Comparison of ENCODE assay signal across 28 mouse cellular contexts in genomic region chr3:27557100-27558004, GRCm38 (mm10).
A peak's percentile ranks its signal among the peaks of the same experiment; 100 is the strongest.
DNase-seq lines count a peak whose midpoint lies in the region; ATAC-seq and TF ChIP-seq lines count a peak whose summit lies in the region.
"Had no signal": no experiment of that assay in that cellular context is flagged by ENCODE, and none has a peak within 500 bp of the region (broad histone marks: within the 10 kb centered on the region; RNA-seq: fewer than 3 reads in every experiment).

No protein-coding gene starts in this region.

- TF ChIP-seq CTCF in stomach, postnatal 0 days (IDR thresholded peaks at IDR 0.05; ENCODE audit: low read depth): no peak
- TF ChIP-seq CTCF in lung, postnatal 0 days (IDR thresholded peaks at IDR 0.05): no peak

- peak; percentile 48; the same call in 1 of the 2 replicates for ATAC-seq in liver, embryonic 13.5 days (ENCODE audit: low read depth)
- ATAC-seq in kidney, embryonic 16.5 days (ENCODE audit: low FRiP score, low TSS enrichment): peak; percentile 83
- ATAC-seq in stomach, postnatal 0 days (ENCODE audit: low FRiP score, low TSS enrichment): no peak
- ATAC-seq in lung, postnatal 0 days: no peak
- ATAC-seq: forebrain, embryonic 14.5 days; inflammation-experienced regulatory T-cells, adult 6 months had no signal

- WGBS in liver, embryonic 13.5 days (ENCODE audit: insufficient replicate concordance): 52% methylated on average over 4 of the region's 4 CpGs
- 48% methylated on average over 4 of the region's 4 CpGs for WGBS in kidney, embryonic 16.5 days
- 76% methylated on average over 4 of the region's 4 CpGs for WGBS in stomach, postnatal 0 days
- WGBS in lung, postnatal 0 days: 70% methylated on average over 4 of the region's 4 CpGs

- H3K27ac ChIP-seq in liver, embryonic 13.5 days: no peak overlapping the region
- H3K27ac ChIP-seq in kidney, embryonic 16.5 days (ENCODE audit: low read length): peak overlapping the region; percentile 96
- no peak overlapping the region for H3K27ac ChIP-seq in stomach, postnatal 0 days (replicated peaks)
- H3K27ac ChIP-seq in lung, postnatal 0 days (ENCODE audit: low read length): no peak overlapping the region
- H3K27ac ChIP-seq: embryonic facial prominence, embryonic 12.5 days; heart, adult 2 months; heart, embryonic 13.5 days; hindbrain, embryonic 10.5 days; hindbrain, embryonic 15.5 days; liver, embryonic 14.5 days; lung, embryonic 15.5 days; midbrain, embryonic 12.5 days had no signal

- H3K36me3 ChIP-seq in liver, embryonic 13.5 days: peaks cover 9% of the 10 kb centered on the region; the same call in 1 of the 2 replicates
- H3K36me3 ChIP-seq in kidney, embryonic 16.5 days (ENCODE audit: insufficient read depth, low read length): peaks cover 11% of the 10 kb centered on the region
- H3K36me3 ChIP-seq in stomach, postnatal 0 days (ENCODE audit: control insufficient read depth, insufficient read depth, low read length): peaks cover 3% of the 10 kb centered on the region; the same call in 1 of the 2 replicates
- H3K36me3 ChIP-seq in lung, postnatal 0 days (ENCODE audit: insufficient read depth, low read length): peaks cover 4% of the 10 kb centered on the region; the same call in 1 of the 2 replicates
- H3K36me3 ChIP-seq: hindbrain, embryonic 15.5 days; midbrain, embryonic 12.5 days had no signal

- H3K4me3 ChIP-seq in liver, embryonic 13.5 days (replicated peaks): no peak overlapping the region
- no peak overlapping the region for H3K4me3 ChIP-seq in kidney, embryonic 16.5 days (ENCODE audit: low read length)
- H3K4me3 ChIP-seq in stomach, postnatal 0 days (ENCODE audit: low read depth, low read length): no peak overlapping the region
- H3K4me3 ChIP-seq in lung, postnatal 0 days (ENCODE audit: low read depth, low read length): no peak overlapping the region
- H3K4me3 ChIP-seq: embryonic facial prominence, embryonic 12.5 days; heart, adult 2 months; heart, embryonic 13.5 days; hindbrain, embryonic 10.5 days; hindbrain, embryonic 15.5 days; lung, embryonic 15.5 days; megakaryocyte, embryonic 14.5 days; midbrain, embryonic 12.5 days had no signal

- H3K27me3 ChIP-seq in liver, embryonic 13.5 days: no peaks in the 10 kb centered on the region
- H3K27me3 ChIP-seq in kidney, embryonic 16.5 days (ENCODE audit: insufficient read depth, low read length): no peaks in the 10 kb centered on the region
- no peaks in the 10 kb centered on the region for H3K27me3 ChIP-seq in stomach, postnatal 0 days (ENCODE audit: control insufficient read depth, insufficient read depth, low read length)
- H3K27me3 ChIP-seq in lung, postnatal 0 days (replicated peaks; ENCODE audit: insufficient read depth, low read length): no peaks in the 10 kb centered on the region
- H3K27me3 ChIP-seq: embryonic facial prominence, embryonic 12.5 days; heart, embryonic 13.5 days; hindbrain, embryonic 15.5 days; lung, embryonic 15.5 days; megakaryocyte, embryonic 14.5 days; midbrain, embryonic 12.5 days had no signal

- no peak for DNase-seq in liver, embryonic 13.5 days
- no peak for DNase-seq in liver
- DNase-seq in kidney, adult 8-10 months: peak; percentile 41 to 73
- peak; percentile 21 to 60 for DNase-seq in kidney, postnatal 4 days
- DNase-seq in stomach, postnatal 0 days (ENCODE audit: low spot score): no peak
- DNase-seq in lung, postnatal 0 days (ENCODE audit: low spot score): no peak
- DNase-seq in neural tube, embryonic 10.5 days (ENCODE audit: extremely low spot score, low spot score): no peak
- DNase-seq: adrenal gland, adult 8-10 months; B cell, adult 2 months; cerebellum, adult 11 months; cerebellum, adult 9-10 months; embryo, embryonic 11 days; gastrocnemius, postnatal 25 days; heart, adult 2 months; heart, postnatal 10 days; lung, postnatal 4 days; thymus, postnatal 14 days had no signal

- no peaks in the 10 kb centered on the region for H3K9me3 ChIP-seq in liver, embryonic 13.5 days (replicated peaks)
- no peaks in the 10 kb centered on the region for H3K9me3 ChIP-seq in kidney, embryonic 16.5 days (ENCODE audit: low read length)
- no peaks in the 10 kb centered on the region for H3K9me3 ChIP-seq in stomach, postnatal 0 days (ENCODE audit: control insufficient read depth, low read length)
- no peaks in the 10 kb centered on the region for H3K9me3 ChIP-seq in lung, postnatal 0 days (ENCODE audit: low read length)
- H3K9me3 ChIP-seq: embryonic facial prominence, embryonic 12.5 days; heart, embryonic 13.5 days; hindbrain, embryonic 10.5 days; hindbrain, embryonic 15.5 days; lung, embryonic 15.5 days; midbrain, embryonic 12.5 days had no signal

- TF ChIP-seq EP300 in stomach, postnatal 0 days (optimal IDR thresholded peaks at IDR 0.05): no peak
- no peak for TF ChIP-seq EP300 in lung, postnatal 0 days (IDR thresholded peaks at IDR 0.05)

- H3K9ac ChIP-seq in liver, embryonic 13.5 days: no peak overlapping the region
- 0 out of 2 replicates have a peak overlapping the region, but pooled peaks have one; percentile 19 for H3K9ac ChIP-seq in kidney, embryonic 16.5 days (replicated peaks; ENCODE audit: low read length)
- H3K9ac ChIP-seq in stomach, postnatal 0 days (ENCODE audit: low read length): no peak overlapping the region
- no peak overlapping the region for H3K9ac ChIP-seq in lung, postnatal 0 days (replicated peaks; ENCODE audit: low read depth)
- H3K9ac ChIP-seq: embryonic facial prominence, embryonic 12.5 days; heart, embryonic 13.5 days; hindbrain, embryonic 15.5 days; liver, embryonic 14.5 days; lung, embryonic 15.5 days; midbrain, embryonic 12.5 days had no signal

- H3K4me2 ChIP-seq in liver, embryonic 13.5 days: no peak overlapping the region
- H3K4me2 ChIP-seq in kidney, embryonic 16.5 days (replicated peaks; ENCODE audit: low read depth, low read length): peak overlapping the region; percentile 35
- H3K4me2 ChIP-seq in stomach, postnatal 0 days (replicated peaks; ENCODE audit: low read depth): no peak overlapping the region
- H3K4me2 ChIP-seq in lung, postnatal 0 days (replicated peaks; ENCODE audit: low read depth, low read length): no peak overlapping the region
- H3K4me2 ChIP-seq: embryonic facial prominence, embryonic 12.5 days; heart, embryonic 13.5 days; hindbrain, embryonic 15.5 days; lung, embryonic 15.5 days; midbrain, embryonic 12.5 days had no signal

- H3K4me1 ChIP-seq in liver, embryonic 13.5 days (replicated peaks): peaks cover 4% of the 10 kb centered on the region; the same call in 1 of the 2 replicates
- peaks cover 40% of the 10 kb centered on the region for H3K4me1 ChIP-seq in kidney, embryonic 16.5 days (ENCODE audit: insufficient read depth, low read length)
- peaks cover 2% of the 10 kb centered on the region; the same call in 1 of the 2 replicates for H3K4me1 ChIP-seq in stomach, postnatal 0 days (replicated peaks; ENCODE audit: control insufficient read depth, insufficient read depth)
- no peaks in the 10 kb centered on the region for H3K4me1 ChIP-seq in lung, postnatal 0 days (ENCODE audit: insufficient read depth, low read depth, low read length)
- H3K4me1 ChIP-seq: embryonic facial prominence, embryonic 12.5 days; hindbrain, embryonic 10.5 days; hindbrain, embryonic 15.5 days; megakaryocyte, embryonic 14.5 days; midbrain, embryonic 12.5 days had no signal

Comparison
In these comparisons a context has a peak if more than half of its experiments do, and no peak if none do; other contexts are left out.
1. ATAC-seq: peak in liver, embryonic 13.5 days (single experiment) and kidney, embryonic 16.5 days (single experiment); none in stomach, postnatal 0 days (single experiment) and lung, postnatal 0 days (single experiment).
2. DNase-seq: peak in kidney, adult 8-10 months (2 of 2) and kidney, postnatal 4 days (2 of 2); none in liver, embryonic 13.5 days (single experiment), liver (single experiment), stomach, postnatal 0 days (single experiment), lung, postnatal 0 days (single experiment) and neural tube, embryonic 10.5 days (single experiment).